Mouse (Mus musculus) embryonic facial prominence, embryonic 11.5 days (tissue): ENCODE measurements around the gene Masp2. TPM values are rescaled to one million over a fixed set of nuclear protein-coding genes. Genes with fewer than 3 reads are reported as not detected.

ENCODE experiments used
- ATAC-seq: fragments of 200-750 bp; cut with Nextera tagmentation; replicated peaks from 2 replicates; pipeline ENCODE4 v1.8.0; 2017; ENCODE audit warnings: low read depth; ENCODE audit not compliant: insufficient number of reproducible peaks, low FRiP score, low TSS enrichment
- DNase-seq: peaks from one replicate; pipeline ENCODE4 v3.0.0-alpha.2; 2015; ENCODE audit warnings: low spot score
- H3K27ac ChIP-seq: fragments of 300-500 bp; sonication (generic); replicated peaks from 2 replicates; pipeline ENCODE4 v1.5.1; 2014; ENCODE audit warnings: mild to moderate bottlenecking, low read depth, low read length, control low read depth
- H3K27me3 ChIP-seq: fragments of 300-500 bp; sonication (generic); 2 replicates; pipeline ENCODE4 v1.6.1; 2014; ENCODE audit warnings: mild to moderate bottlenecking, low read length, moderate library complexity, mixed read lengths; ENCODE audit not compliant: control insufficient read depth, insufficient read depth
- H3K36me3 ChIP-seq: fragments of 300-500 bp; sonication (generic); replicated peaks from 2 replicates; pipeline ENCODE4 v1.6.1; 2014; ENCODE audit warnings: low read depth, mild to moderate bottlenecking, low read length, moderate library complexity, mixed read lengths; ENCODE audit not compliant: control insufficient read depth, insufficient read depth
- H3K4me1 ChIP-seq: fragments of 300-500 bp; sonication (generic); 2 replicates; pipeline ENCODE4 v1.6.1; 2014; ENCODE audit warnings: low read length, mixed read lengths; ENCODE audit not compliant: control insufficient read depth, insufficient read depth
- H3K4me2 ChIP-seq: fragments of 300-500 bp; sonication (generic); 2 replicates; pipeline ENCODE4 v1.6.1; 2014; ENCODE audit warnings: low read depth, mild to moderate bottlenecking, control low read depth, low read length, moderate library complexity
- H3K4me3 ChIP-seq: fragments of 300-500 bp; sonication (generic); 2 replicates; pipeline ENCODE4 v1.5.1; 2014; ENCODE audit warnings: low read depth, low read length, control low read depth
- H3K9ac ChIP-seq: fragments of 300-500 bp; sonication (generic); replicated peaks from 2 replicates; pipeline ENCODE4 v1.6.1; 2014; ENCODE audit warnings: mild to moderate bottlenecking, control low read depth, low read length
- H3K9me3 ChIP-seq: fragments of 300-500 bp; sonication (generic); replicated peaks from 2 replicates; pipeline ENCODE4 v1.6.1; 2016; ENCODE audit warnings: mild to moderate bottlenecking, low read length, inconsistent platforms, mixed read lengths; ENCODE audit not compliant: control insufficient read depth
- WGBS: fragments of 180-500 bp; shearing (Covaris S2); extraction: QIAGEN DNeasy Blood & Tissue Kit; methylation state at CpG from one replicate; pipeline ENCODE4 v1.1.7; 2014; 5-methylcytosine and 5-hydroxymethylcytosine counted together
- polyA plus RNA-seq: library from polyadenylated mRNA; unstranded; fragments of >200 nt; fragmentation: Nextera tagmentation; extraction: Ambion mirVana; gene quantifications from 2 replicates; pipeline ENCODE4 v1.2.1, GENCODE M21; 2014

The Masp2 gene
- not detected in 2 replicates for polyA plus RNA-seq

- no peak for DNase-seq
- 90% methylated on average over 14 of the region's 14 CpGs for WGBS
Measured at GRCm38 (mm10) chr4:148602357-148603120, at the start of gene Masp2. Gene Masp2 (plus strand): TSS chr4:148602554.

GRCm38 (mm10) chr4:148557766-148558165 is 44.6 kb upstream of the Masp2 start:
- Histone ChIP-seq H3K4me2 (peak overlapping the region; percentile 78), H3K27me3 (no peaks in the 10 kb centered on the region), H3K27ac (peak overlapping the region; percentile 93), H3K9ac (peak overlapping the region; percentile 99), H3K36me3 (peaks cover 9% of the 10 kb centered on the region), H3K9me3 (no peaks in the 10 kb centered on the region), H3K4me3 (peak overlapping the region; percentile 90), H3K4me1 (no peaks in the 10 kb centered on the region)
- 34% methylated on average over 6 of the region's 6 CpGs for WGBS
- ATAC-seq, result peak; percentile 50; the same call in 1 of the 2 replicates
- DNase-seq, result no peak

More at GRCm38 (mm10) chr4:148602357-148603120, at the start of gene Masp2:
- ATAC-seq, result no peak
- Histone ChIP-seq H3K27ac (no peak within 1 kb of the TSS), H3K9ac (no peak within 1 kb of the TSS), H3K36me3 (no peaks in the 10 kb centered on the region), H3K9me3 (no peaks in the 10 kb centered on the region), H3K4me2 (no peak within 1 kb of the TSS), H3K27me3 (no peaks in the 10 kb centered on the region), H3K4me3 (no peak within 1 kb of the TSS), H3K4me1 (no peaks in the 10 kb centered on the region)

DNA sequence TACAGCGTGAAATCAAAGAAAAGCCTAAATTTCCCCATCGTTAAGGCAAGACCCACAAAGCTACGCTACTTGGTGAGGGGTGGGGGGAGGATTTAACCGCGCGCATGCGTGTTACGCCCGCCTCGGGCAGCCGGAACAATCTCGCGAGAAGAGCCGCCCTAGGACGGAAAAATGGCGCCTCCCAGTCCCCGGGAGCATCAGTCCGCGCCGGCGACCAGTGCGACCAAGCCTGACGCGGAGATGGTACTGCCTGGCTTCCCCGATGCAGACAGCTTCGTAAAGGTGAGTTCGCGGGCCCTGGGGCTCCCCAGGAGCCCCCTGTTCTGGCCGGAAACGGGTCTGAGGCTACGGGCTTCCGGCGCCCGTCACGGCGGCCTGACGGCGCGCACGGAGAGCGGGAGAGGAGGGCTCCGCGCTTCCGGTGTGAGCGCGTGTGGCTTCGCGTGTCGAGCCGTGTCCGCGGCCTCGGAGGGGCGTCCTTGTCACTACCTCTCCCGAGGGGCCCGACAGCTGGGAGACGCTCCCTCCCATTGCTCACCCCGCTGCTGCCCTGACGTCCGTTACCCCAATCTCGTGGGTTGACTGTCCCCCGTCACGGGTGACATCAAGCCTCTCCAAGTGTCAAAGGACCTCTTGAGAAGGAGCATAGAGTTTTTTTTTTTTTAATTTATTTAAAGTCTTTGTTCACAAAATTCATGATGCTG is 43.9 kb upstream of the Masp2 start, which contains the start of gene Exosc10:
Gene Exosc10 (plus strand): TSS at position 133 of the 704 bp plus-strand sequence.
- ATAC-seq (peak; percentile 86), DNase-seq (peak; percentile 92)
- under 1% methylated on average over 63 of the region's 63 CpGs for WGBS
- Histone ChIP-seq H3K9ac (peak within 1 kb of the TSS; percentile 99), H3K27me3 (no peaks in the 10 kb centered on the region), H3K36me3 (peaks cover 14% of the 10 kb centered on the region), H3K4me3 (peak within 1 kb of the TSS; percentile 90), H3K4me2 (peak within 1 kb of the TSS; percentile 78), H3K4me1 (no peaks in the 10 kb centered on the region), H3K9me3 (no peaks in the 10 kb centered on the region), H3K27ac (peak within 1 kb of the TSS; percentile 93)

DNA sequence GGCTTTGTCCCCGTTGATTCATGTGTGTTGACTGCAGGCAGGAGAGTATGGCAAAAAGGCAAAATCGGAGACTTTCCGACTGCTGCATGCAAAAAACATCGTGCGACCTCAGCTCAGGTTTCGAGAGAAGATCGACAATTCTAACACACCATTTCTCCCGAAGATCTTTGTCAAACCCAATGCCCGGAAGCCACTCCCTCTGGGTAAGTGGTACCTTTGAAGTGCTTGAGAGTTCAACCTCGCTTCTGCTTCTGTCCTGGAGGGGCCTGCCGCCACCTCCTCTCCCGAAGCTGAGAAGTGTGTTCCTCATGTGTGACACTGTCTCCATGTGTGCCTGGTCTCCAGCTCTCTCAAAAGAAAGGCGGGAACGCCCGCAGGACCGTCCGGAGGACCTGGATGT is 39.7 kb upstream of the Masp2 start:
- H3K4me1 ChIP-seq, result no peaks in the 10 kb centered on the region
- H3K4me2 ChIP-seq, result no peak overlapping the region
- no peak overlapping the region for H3K9ac ChIP-seq
- H3K9me3 ChIP-seq, result no peaks in the 10 kb centered on the region
- ATAC-seq (no peak), DNase-seq (no peak)
- no peak overlapping the region for H3K4me3 ChIP-seq
- no peaks in the 10 kb centered on the region for H3K27me3 ChIP-seq
- WGBS, result 94% methylated on average over 17 of the region's 17 CpGs
- peaks cover 41% of the 10 kb centered on the region for H3K36me3 ChIP-seq
- no peak overlapping the region for H3K27ac ChIP-seq

GRCm38 (mm10) chr4:148563595-148563994 is 38.8 kb upstream of the Masp2 start:
- H3K36me3 ChIP-seq, result peaks cover 44% of the 10 kb centered on the region
- no peak for DNase-seq

GRCm38 (mm10) chr4:148570138-148570537 is 32.2 kb upstream of the Masp2 start:
- Histone ChIP-seq H3K27me3 (no peaks in the 10 kb centered on the region), H3K9ac (no peak overlapping the region), H3K4me1 (no peaks in the 10 kb centered on the region), H3K4me3 (no peak overlapping the region), H3K36me3 (peaks cover 51% of the 10 kb centered on the region), H3K4me2 (no peak overlapping the region), H3K9me3 (no peaks in the 10 kb centered on the region), H3K27ac (no peak overlapping the region)
- no peak for DNase-seq
- ATAC-seq, result no peak
- 90% methylated on average over 10 of the region's 10 CpGs for WGBS

More at GRCm38 (mm10) chr4:148563595-148563994, 38.8 kb upstream of the Masp2 start:
- WGBS, result 91% methylated on average over 12 of the region's 12 CpGs
- H3K4me2 ChIP-seq, result no peak overlapping the region
- no peaks in the 10 kb centered on the region for H3K4me1 ChIP-seq
- H3K27me3 ChIP-seq, result no peaks in the 10 kb centered on the region
- no peak overlapping the region for H3K27ac ChIP-seq
- no peak overlapping the region for H3K9ac ChIP-seq
- no peak for ATAC-seq
- no peak overlapping the region for H3K4me3 ChIP-seq
- H3K9me3 ChIP-seq, result no peaks in the 10 kb centered on the region

DNA sequence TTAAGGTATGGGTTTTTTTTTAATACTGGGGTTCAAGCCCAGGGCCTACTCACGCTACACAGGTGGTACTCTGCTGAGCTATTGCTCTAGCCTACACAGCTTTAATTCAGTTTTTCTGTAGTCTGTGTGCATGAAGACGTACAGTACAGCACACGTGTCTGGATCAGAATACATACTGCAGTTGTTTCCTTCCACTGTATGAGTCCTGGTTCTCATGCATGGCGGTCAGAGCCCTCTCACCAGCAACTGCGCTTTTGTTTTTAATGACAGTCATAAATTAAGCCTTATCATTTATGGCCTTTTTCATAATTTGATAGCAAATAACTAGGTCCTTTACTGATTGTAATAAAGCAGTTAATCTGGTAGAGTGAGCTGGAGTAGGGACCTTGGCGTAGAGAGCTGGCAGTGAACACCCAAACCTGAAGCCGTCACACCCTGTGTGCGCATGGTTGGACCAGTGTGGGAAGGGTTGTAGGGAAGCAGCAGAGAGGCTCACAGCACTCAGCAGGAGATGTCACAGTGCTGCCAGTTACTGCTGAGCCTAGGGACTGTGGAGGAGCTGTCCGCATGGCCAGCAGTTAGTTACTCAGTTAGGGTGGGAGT is 31.6 kb upstream of the Masp2 start:
- no peaks in the 10 kb centered on the region for H3K27me3 ChIP-seq
- ATAC-seq (no peak), DNase-seq (no peak)
- no peak overlapping the region for H3K4me3 ChIP-seq
- H3K36me3 ChIP-seq, result peaks cover 48% of the 10 kb centered on the region
- H3K9ac ChIP-seq, result no peak overlapping the region
- H3K4me1 ChIP-seq, result no peaks in the 10 kb centered on the region
- no peak overlapping the region for H3K4me2 ChIP-seq
- WGBS, result 96% methylated on average over 9 of the region's 9 CpGs
- no peak overlapping the region for H3K27ac ChIP-seq
- no peaks in the 10 kb centered on the region for H3K9me3 ChIP-seq
